Mouse (Mus musculus): ENCODE measurements around the gene Uso1.

- no peak for TF ChIP-seq CTCF (IDR thresholded peaks at IDR 0.05; ENCODE audit: low read depth, low read length)
- no peak for TF ChIP-seq GATA2 (IDR thresholded peaks at IDR 0.05; ENCODE audit: borderline replicate concordance, low read depth, low read length)
- no peak for TF ChIP-seq GATA1 (IDR thresholded peaks at IDR 0.05; ENCODE audit: borderline replicate concordance, low read length)
- no peak for TF ChIP-seq TAL1 (conservative IDR thresholded peaks at IDR 0.05; ENCODE audit: low read depth, low read length)
Measured at GRCm38 (mm10) chr5:92113484-92113883, 24.3 kb upstream of the Uso1 start.
